Mouse (Mus musculus): ENCODE measurements around the gene Myo1a. TPM values are rescaled to one million over a fixed set of nuclear protein-coding genes. Genes with fewer than 3 reads are reported as not detected.
"Not testable (repeated sequence)": the region's sequence is repeated elsewhere in the genome, so short reads cannot be mapped to it uniquely, and the experiment has no call there.

Gene Myo1a
- total RNA-seq (2021), result 1 to 10 TPM in 1 of 2 experiments, under 1 TPM in 1; 0.79 to 1.7 TPM
- long read RNA-seq, partial matches to known transcripts, result 0 of 1 reads
- long read RNA-seq, other reads (novel, unspliced or antisense), result 1 of 1 reads

GRCm38 (mm10) chr10:127704766-127705220 lies at the start of gene Myo1a:
Gene Myo1a (plus strand): TSS chr10:127705170.
- no peak for DNase-seq (ENCODE audit: low spot score in 2 of 2)

DNA sequence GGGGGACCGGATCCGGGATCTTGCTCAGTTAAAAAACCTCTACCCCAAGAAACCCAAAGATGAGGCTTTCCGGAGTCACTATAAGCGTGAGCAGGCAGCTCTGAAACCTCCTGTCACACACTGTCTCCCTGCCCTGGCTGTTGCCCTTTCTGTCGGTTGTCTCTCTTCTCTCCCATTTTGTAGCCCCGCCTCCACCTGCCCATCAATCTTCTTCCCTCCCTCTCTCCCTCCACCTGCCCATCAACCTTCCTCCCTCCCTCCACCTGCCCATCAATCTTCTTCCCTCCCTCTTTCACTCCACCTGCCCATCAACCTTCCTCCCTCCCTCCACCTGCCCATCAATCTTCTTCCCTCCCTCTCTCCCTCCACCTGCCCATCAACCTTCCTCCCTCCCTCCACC lies 47.4 kb upstream of the Myo1a start:
- not testable (repeated sequence) for DNase-seq (ENCODE audit: low spot score in 2 of 2)

- no peak for DNase-seq (ENCODE audit: low spot score in 2 of 2)
Measured at GRCm38 (mm10) chr10:127658076-127658475, 46.9 kb upstream of the Myo1a start.

- no peak for DNase-seq (ENCODE audit: low spot score in 2 of 2)
Measured at GRCm38 (mm10) chr10:127659551-127659950, 45.4 kb upstream of the Myo1a start.

- DNase-seq (ENCODE audit: low spot score in 2 of 2), result no peak
Measured at GRCm38 (mm10) chr10:127661291-127661914, 43.6 kb upstream of the Myo1a start.

DNA sequence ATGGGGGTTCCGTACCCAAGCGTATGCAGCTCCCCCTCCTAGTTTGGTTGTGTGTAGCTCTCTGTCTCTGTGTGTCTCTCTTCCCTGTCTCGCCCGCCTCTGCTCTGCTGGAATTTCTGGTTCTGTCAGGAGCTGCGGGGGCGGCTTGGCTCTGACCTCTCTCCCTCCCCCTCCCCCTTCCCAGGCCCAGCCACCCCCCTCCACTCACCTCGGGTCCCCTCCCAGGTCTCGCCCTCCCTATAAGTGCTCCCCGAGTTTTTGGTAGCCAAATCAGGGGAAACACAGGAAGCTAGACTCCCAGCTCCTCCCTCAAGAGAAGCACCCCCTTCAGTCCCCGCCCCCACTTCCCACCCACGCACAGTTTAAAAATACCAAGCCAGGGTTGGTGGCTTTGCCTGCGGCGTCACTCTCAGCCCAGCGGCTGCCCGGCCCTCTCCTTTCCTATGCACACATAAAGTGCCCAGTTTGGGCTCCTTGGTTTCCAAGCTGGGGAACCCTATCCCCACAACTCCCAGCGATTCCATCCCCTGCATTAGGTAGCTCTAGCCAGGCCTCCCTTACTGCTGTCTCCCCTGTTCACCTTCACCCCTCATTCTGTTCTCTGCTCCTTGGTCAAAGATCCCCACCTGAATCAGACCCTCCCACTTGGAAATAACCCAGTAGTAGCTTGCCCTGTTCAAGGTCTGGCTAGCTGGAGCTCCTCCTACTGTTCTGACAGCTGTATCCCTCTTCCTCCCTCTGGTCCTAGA lies 42.9 kb upstream of the Myo1a start:
- DNase-seq (ENCODE audit: low spot score in 2 of 2), result peak; percentile 26 to 61

DNA sequence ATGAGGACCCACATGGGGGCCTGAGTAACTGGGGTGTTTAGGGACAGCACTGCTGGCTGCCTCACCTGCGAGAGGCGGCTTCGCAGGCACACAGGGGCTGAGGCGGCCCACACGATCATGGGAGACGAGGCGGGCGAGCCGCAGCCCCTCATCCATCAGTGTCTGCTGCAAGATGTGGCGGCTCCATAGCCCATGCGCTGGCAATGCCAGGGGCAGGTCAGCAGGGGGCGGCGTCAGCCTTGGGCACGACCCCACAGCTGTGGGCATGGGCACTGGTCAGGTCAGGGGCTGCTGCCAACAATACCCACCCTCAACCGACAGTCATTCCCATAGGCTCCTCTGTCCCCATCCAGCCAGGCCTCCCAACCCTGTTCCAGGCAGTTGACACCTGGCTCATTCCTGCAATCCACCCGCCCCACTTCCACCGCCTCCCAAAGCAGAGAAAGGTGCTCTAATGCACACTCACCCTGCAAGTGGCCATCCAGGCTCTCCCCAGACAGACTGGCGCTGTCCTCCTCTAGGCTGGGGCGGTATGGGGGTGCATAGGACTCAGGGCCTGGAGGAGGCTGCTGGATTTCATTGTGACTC lies 42.2 kb upstream of the Myo1a start:
- DNase-seq (ENCODE audit: low spot score in 2 of 2), result no peak

- no peak for DNase-seq (ENCODE audit: low spot score in 2 of 2)
Measured at GRCm38 (mm10) chr10:127663590-127663989, 41.4 kb upstream of the Myo1a start.

DNA sequence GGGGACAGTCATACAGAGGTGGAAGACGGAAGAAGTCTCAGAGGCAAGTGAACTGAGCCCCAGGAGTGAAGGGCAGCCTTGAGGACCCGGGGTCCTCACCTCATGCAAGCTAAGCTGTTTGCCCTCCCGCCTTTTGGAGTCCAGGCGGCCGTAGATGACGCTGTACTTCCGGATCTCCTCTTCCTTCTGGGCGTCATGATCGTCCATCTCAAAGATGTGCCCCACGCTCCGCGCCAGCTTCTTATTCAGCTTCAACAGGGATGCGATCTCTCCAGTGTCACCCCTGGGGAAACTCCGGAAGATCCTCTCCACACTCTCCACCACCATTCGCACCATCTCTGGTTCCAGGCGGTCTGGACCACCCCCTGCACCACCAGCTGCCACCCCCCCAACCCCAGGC lies 40.8 kb upstream of the Myo1a start:
- no peak for DNase-seq (ENCODE audit: low spot score in 2 of 2)

GRCm38 (mm10) chr10:127664891-127665290 lies 40.1 kb upstream of the Myo1a start:
- no peak for DNase-seq (ENCODE audit: low spot score in 2 of 2)

DNA sequence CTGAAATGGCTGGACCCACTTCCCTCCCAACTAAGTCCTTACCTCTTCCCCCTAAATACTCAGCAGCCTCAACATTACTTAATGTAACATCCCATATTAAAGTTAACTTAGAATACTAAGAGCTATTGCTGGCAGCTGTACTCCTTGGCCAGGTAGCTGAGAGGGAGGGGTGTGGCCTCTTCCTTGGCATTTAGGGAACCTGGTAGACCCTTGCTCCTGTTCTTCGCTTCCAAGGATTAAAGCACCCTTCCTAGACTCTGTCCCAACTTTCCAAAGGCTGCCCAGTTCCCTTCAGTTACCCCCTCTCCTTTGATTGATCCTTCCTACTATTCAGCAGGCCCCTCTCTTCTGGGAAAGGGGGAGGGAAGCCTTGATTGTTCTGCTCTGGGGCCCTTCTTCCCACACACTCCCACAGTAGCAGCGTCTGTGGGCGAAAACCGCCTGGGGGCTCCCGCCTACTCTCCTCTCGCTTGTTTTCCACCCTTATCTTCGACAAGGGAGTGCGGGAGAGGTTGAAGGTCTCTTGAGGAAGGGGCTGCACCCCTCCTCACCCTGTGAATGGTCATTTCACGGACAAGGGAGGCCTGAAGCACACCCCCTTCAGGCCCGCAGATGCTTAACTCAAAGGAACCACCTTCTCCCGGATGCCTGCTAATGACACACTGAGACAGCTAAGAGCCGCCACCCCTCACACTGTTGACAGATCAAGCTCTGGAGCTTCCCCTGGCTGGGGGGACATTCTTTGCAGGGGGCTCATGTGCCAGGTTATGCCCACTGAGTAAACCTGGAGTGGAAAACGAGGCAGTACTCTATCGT lies 39.4 kb upstream of the Myo1a start:
- DNase-seq (ENCODE audit: low spot score in 2 of 2), result peak in 1 of 2 experiments; percentile 47

DNA sequence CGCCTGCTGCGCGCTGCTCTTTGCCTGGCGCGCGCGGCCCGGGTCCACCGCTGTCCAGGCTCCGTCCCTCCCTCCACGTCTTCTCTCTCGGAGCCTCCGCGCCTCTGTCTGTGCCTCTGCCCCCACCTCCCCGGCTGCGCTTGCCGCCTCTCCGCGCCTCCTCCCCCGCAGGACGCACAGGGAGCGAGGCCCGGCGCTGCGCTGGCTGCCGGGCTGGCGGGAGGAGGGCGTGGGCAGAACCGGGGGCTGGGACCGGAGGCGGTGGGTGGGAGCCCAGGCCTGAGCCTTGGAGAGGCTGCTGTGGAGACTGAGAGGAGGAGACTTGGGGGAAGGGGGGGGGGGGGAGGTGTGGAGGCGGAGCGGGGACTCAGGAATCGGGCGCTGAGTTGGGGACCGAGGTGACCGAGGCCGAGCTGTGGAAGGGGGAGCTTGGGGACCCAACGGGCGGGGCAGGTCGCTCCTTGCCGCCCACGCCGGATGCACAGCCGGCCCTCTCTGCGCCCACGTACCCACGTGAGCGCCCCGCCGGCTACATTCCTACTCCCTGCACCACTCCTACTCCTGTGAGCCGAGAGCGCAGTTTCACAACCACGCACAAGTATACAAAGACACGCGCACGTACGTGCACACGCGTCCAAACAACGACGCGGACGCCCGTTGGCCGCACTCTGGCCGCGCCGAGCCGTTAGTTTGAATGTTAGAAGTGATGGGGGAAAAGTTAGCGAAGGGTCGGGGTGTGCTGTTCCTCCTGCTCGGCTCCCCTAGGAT lies 38.3 kb upstream of the Myo1a start, which contains the start of gene Nemp1:
Gene Nemp1 (plus strand): TSS at position 401 of the 768 bp plus-strand sequence.
- peak; percentile 65 to 82 for DNase-seq (ENCODE audit: low spot score in 2 of 2)

- DNase-seq (ENCODE audit: low spot score in 2 of 2), result peak; percentile 54 to 76
Measured at GRCm38 (mm10) chr10:127667269-127668092, 37.5 kb upstream of the Myo1a start.

- peak; percentile 64 to 87 for DNase-seq (ENCODE audit: low spot score in 2 of 2)
Measured at GRCm38 (mm10) chr10:127668093-127669050, 36.6 kb upstream of the Myo1a start, which contains the start of gene Nab2. Gene Nab2 (minus strand): TSS chr10:127668568.

DNA sequence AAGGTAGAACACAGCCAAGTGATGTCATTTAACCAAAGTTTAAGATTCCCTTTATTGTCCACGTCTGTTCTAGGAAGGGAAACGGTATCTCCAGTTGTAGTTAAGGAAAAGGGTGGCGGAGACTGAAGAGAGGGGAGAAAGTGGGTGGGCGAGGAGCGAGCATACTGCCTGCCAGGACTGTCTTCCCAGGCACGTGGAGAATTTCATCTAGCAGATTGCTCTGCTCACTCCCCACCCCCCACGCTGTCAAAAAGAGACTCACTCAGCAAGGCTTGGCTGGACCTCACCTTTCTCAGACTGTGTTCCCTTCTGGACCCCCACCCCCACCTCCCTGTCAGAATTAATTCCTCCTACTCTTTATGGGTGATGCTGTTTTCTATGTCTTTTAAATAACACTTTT lies 35.8 kb upstream of the Myo1a start:
- peak in 1 of 2 experiments; percentile 51 for DNase-seq (ENCODE audit: low spot score in 2 of 2)

GRCm38 (mm10) chr10:127670185-127670584 lies 34.8 kb upstream of the Myo1a start:
- no peak for DNase-seq (ENCODE audit: low spot score in 2 of 2)

DNA sequence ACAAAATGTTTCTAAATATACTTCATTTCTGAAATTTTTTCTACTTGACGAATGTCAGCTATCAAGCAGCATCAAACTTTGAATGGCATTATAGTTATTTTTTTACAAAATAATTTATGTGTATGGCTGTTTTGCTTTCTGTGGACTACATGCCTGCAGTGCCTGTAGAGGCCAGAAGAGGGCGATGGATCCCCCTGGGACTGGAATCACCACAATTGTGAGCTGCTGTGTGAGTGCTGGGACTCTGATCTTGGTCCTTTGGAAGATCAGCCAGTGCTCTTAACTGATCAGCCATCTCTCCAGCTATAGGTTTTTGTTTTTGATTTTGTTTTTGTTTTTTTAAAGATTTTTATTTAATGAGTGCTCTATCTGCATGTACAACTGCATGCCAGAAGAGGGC lies 33.7 kb upstream of the Myo1a start:
- DNase-seq (ENCODE audit: low spot score in 2 of 2), result no peak

DNA sequence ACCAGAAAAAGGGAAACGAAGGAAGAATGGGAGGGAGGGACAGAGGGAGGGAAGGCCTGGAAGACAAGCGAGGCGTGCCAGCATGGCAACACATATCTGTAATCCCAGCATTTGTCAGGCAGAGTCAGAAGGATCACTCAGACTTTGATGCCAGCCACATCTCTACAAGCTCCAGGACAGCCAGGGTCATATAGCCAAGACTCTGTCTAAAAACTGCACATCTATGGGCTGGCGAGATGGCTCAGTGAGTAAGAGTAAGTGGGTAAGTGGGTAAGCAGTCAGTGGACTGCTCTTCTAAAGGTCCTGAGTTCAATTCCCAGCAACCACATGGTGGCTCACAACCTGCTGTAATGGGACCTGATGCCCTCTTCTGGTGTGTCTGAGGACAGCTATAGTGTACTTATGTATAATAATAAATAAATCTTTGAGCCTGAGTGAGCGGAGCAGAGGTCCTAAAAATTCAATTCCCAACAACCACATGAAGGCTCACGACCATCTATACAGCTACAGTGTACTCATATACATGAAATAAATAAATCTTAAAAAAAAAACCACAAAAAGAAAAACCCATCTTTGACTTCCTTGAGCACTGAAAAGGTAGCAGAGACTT lies 30.8 kb upstream of the Myo1a start:
- DNase-seq (ENCODE audit: low spot score in 2 of 2), result no peak
